Mouse (Mus musculus): ENCODE measurements around the gene Baz2a.
"Not testable (repeated sequence)": the region's sequence is repeated elsewhere in the genome, so short reads cannot be mapped to it uniquely, and the experiment has no call there.

Baz2a gene

GRCm38 (mm10) chr10:128081807-128082476, 9.4 kb upstream of the Baz2a start:
- no peak for DNase-seq (ENCODE audit: low read depth, low spot score)

- no peak for DNase-seq (ENCODE audit: low read depth, low spot score)
Observed at GRCm38 (mm10) chr10:128082477-128082808, 8.9 kb upstream of the Baz2a start.

- DNase-seq (ENCODE audit: low read depth, low spot score), result peak; percentile 100
Observed at GRCm38 (mm10) chr10:128082880-128083421, 8.4 kb upstream of the Baz2a start, which contains the start of gene Atp5b. Gene Atp5b (plus strand): TSS chr10:128083273.

- DNase-seq (ENCODE audit: low read depth, low spot score), result no peak
Observed at GRCm38 (mm10) chr10:128083688-128084087, 7.7 kb upstream of the Baz2a start.

GRCm38 (mm10) chr10:128084160-128084559, 7.2 kb upstream of the Baz2a start:
- no peak for DNase-seq (ENCODE audit: low read depth, low spot score)

GRCm38 (mm10) chr10:128086391-128086790, 5.0 kb upstream of the Baz2a start:
- DNase-seq (ENCODE audit: low read depth, low spot score), result peak; percentile 55

- not testable (repeated sequence) for DNase-seq (ENCODE audit: low read depth, low spot score)
Observed at GRCm38 (mm10) chr10:128087216-128087615, 4.2 kb upstream of the Baz2a start.

GRCm38 (mm10) chr10:128088181-128088580, 3.2 kb upstream of the Baz2a start:
- DNase-seq (ENCODE audit: low read depth, low spot score), result no peak

- no peak for DNase-seq (ENCODE audit: low read depth, low spot score)
Observed at GRCm38 (mm10) chr10:128089842-128090241, 1.5 kb upstream of the Baz2a start.

GRCm38 (mm10) chr10:128090651-128091563, 470 bp upstream of the Baz2a start:
- peak; percentile 96 for DNase-seq (ENCODE audit: low read depth, low spot score)

GRCm38 (mm10) chr10:128092506-128093495, 1.4 kb downstream of the Baz2a start:
- peak; percentile 56 for DNase-seq (ENCODE audit: low read depth, low spot score)

- peak; percentile 63 for DNase-seq (ENCODE audit: low read depth, low spot score)
Observed at GRCm38 (mm10) chr10:128093496-128094294, 2.3 kb downstream of the Baz2a start.

GRCm38 (mm10) chr10:128094340-128094968, 3.1 kb downstream of the Baz2a start:
- DNase-seq (ENCODE audit: low read depth, low spot score), result peak; percentile 87

GRCm38 (mm10) chr10:128095003-128095636, 3.7 kb downstream of the Baz2a start:
- no peak for DNase-seq (ENCODE audit: low read depth, low spot score)

GRCm38 (mm10) chr10:128096313-128096692, 4.9 kb downstream of the Baz2a start:
- DNase-seq (ENCODE audit: low read depth, low spot score), result no peak

GRCm38 (mm10) chr10:128096693-128097586, 5.6 kb downstream of the Baz2a start:
- peak; percentile 78 for DNase-seq (ENCODE audit: low read depth, low spot score)

- no peak for DNase-seq (ENCODE audit: low read depth, low spot score)
Observed at GRCm38 (mm10) chr10:128097587-128097971, 6.2 kb downstream of the Baz2a start.

- DNase-seq (ENCODE audit: low read depth, low spot score), result no peak
Observed at GRCm38 (mm10) chr10:128110103-128110761, 18.9 kb downstream of the Baz2a start.
